Mouse (Mus musculus): ENCODE measurements around the gene Srd5a1. TPM values are rescaled to one million over a fixed set of nuclear protein-coding genes. Genes with fewer than 3 reads are reported as not detected.
"Not testable (repeated sequence)": the region's sequence is repeated elsewhere in the genome, so short reads cannot be mapped to it uniquely, and the experiment has no call there.

The Srd5a1 gene
- polyA plus RNA-seq, 1 experiment from 2014 or later, result 25.0 TPM

- no peaks in the 10 kb centered on the region for H3K9me3 ChIP-seq (ENCODE audit: low read length)
- no peak overlapping the region for H3K4me2 ChIP-seq (replicated peaks; ENCODE audit: low read depth, low read length)
- no peak overlapping the region for H3K9ac ChIP-seq (replicated peaks; ENCODE audit: low read length)
- no peaks in the 10 kb centered on the region for H3K27me3 ChIP-seq (ENCODE audit: insufficient read depth, low read length)
- WGBS, result 84% methylated on average over 5 of the region's 5 CpGs
- no peaks in the 10 kb centered on the region for H3K36me3 ChIP-seq (ENCODE audit: insufficient read depth, low read length)
- H3K4me3 ChIP-seq (ENCODE audit: low read length), result no peak overlapping the region
- no peak overlapping the region for H3K27ac ChIP-seq (ENCODE audit: low read length)
- H3K4me1 ChIP-seq (ENCODE audit: insufficient read depth, low read length), result no peaks in the 10 kb centered on the region
- ATAC-seq (ENCODE audit: low FRiP score, low TSS enrichment), result no peak
Observed at GRCm38 (mm10) chr13:69601321-69601720, 9.9 kb downstream of the Srd5a1 start.

- H3K36me3 ChIP-seq (ENCODE audit: insufficient read depth, low read length); H3K27ac ChIP-seq (ENCODE audit: low read length); H3K4me1 ChIP-seq (ENCODE audit: insufficient read depth, low read length); ATAC-seq (ENCODE audit: low FRiP score, low TSS enrichment); H3K4me3 ChIP-seq (ENCODE audit: low read length); H3K9me3 ChIP-seq (ENCODE audit: low read length); H3K4me2 ChIP-seq (replicated peaks; ENCODE audit: low read depth, low read length); H3K27me3 ChIP-seq (ENCODE audit: insufficient read depth, low read length); H3K9ac ChIP-seq (replicated peaks; ENCODE audit: low read length): not testable (repeated sequence)
- 85% methylated on average over 5 of the region's 5 CpGs for WGBS
Observed at GRCm38 (mm10) chr13:69600863-69601262, 10.4 kb downstream of the Srd5a1 start.

- Histone ChIP-seq H3K36me3 (ENCODE audit: insufficient read depth, low read length) (no peaks in the 10 kb centered on the region), H3K27ac (ENCODE audit: low read length) (no peak overlapping the region), H3K4me2 (replicated peaks; ENCODE audit: low read depth, low read length) (no peak overlapping the region), H3K4me1 (ENCODE audit: insufficient read depth, low read length) (0 out of 2 replicates have a peak, but pooled peaks cover 5% of the 10 kb centered on the region), H3K4me3 (ENCODE audit: low read length) (no peak overlapping the region), H3K27me3 (ENCODE audit: insufficient read depth, low read length) (no peaks in the 10 kb centered on the region), H3K9me3 (ENCODE audit: low read length) (no peaks in the 10 kb centered on the region), H3K9ac (replicated peaks; ENCODE audit: low read length) (no peak overlapping the region)
- 84% methylated on average over 10 of the region's 10 CpGs for WGBS
- no peak for ATAC-seq (ENCODE audit: low FRiP score, low TSS enrichment)
Observed at GRCm38 (mm10) chr13:69598867-69599266, 12.4 kb downstream of the Srd5a1 start.

GRCm38 (mm10) chr13:69596515-69596914, 14.7 kb downstream of the Srd5a1 start:
- ATAC-seq (ENCODE audit: low FRiP score, low TSS enrichment), result no peak
- Histone ChIP-seq H3K9ac (replicated peaks; ENCODE audit: low read length) (no peak overlapping the region), H3K36me3 (ENCODE audit: insufficient read depth, low read length) (no peaks in the 10 kb centered on the region), H3K27ac (ENCODE audit: low read length) (no peak overlapping the region), H3K27me3 (ENCODE audit: insufficient read depth, low read length) (no peaks in the 10 kb centered on the region), H3K4me1 (ENCODE audit: insufficient read depth, low read length) (0 out of 2 replicates have a peak, but pooled peaks cover 10% of the 10 kb centered on the region), H3K4me3 (ENCODE audit: low read length) (no peak overlapping the region), H3K4me2 (replicated peaks; ENCODE audit: low read depth, low read length) (no peak overlapping the region), H3K9me3 (ENCODE audit: low read length) (no peaks in the 10 kb centered on the region)
- WGBS, result 88% methylated on average over 2 of the region's 2 CpGs

- H3K4me3 ChIP-seq (ENCODE audit: low read length), result no peak overlapping the region
- WGBS, result 89% methylated on average over 6 of the region's 6 CpGs
- no peak overlapping the region for H3K4me2 ChIP-seq (replicated peaks; ENCODE audit: low read depth, low read length)
- no peak overlapping the region for H3K9ac ChIP-seq (replicated peaks; ENCODE audit: low read length)
- H3K27me3 ChIP-seq (ENCODE audit: insufficient read depth, low read length), result no peaks in the 10 kb centered on the region
- H3K27ac ChIP-seq (ENCODE audit: low read length), result no peak overlapping the region
- no peak for ATAC-seq (ENCODE audit: low FRiP score, low TSS enrichment)
- H3K9me3 ChIP-seq (ENCODE audit: low read length), result no peaks in the 10 kb centered on the region
- H3K36me3 ChIP-seq (ENCODE audit: insufficient read depth, low read length), result no peaks in the 10 kb centered on the region
- H3K4me1 ChIP-seq (ENCODE audit: insufficient read depth, low read length), result 0 out of 2 replicates have a peak, but pooled peaks cover 10% of the 10 kb centered on the region
Observed at GRCm38 (mm10) chr13:69595911-69596310, 15.3 kb downstream of the Srd5a1 start.

GRCm38 (mm10) chr13:69594577-69595256, 16.5 kb downstream of the Srd5a1 start:
- H3K4me3 ChIP-seq (ENCODE audit: low read length), result no peak overlapping the region
- H3K27ac ChIP-seq (ENCODE audit: low read length), result no peak overlapping the region
- no peak overlapping the region for H3K4me2 ChIP-seq (replicated peaks; ENCODE audit: low read depth, low read length)
- 67% methylated on average over 7 of the region's 7 CpGs for WGBS
- H3K4me1 ChIP-seq (ENCODE audit: insufficient read depth, low read length), result 0 out of 2 replicates have a peak, but pooled peaks cover 10% of the 10 kb centered on the region
- ATAC-seq (ENCODE audit: low FRiP score, low TSS enrichment), result peak; percentile 64; the same call in 1 of the 2 replicates
- no peaks in the 10 kb centered on the region for H3K9me3 ChIP-seq (ENCODE audit: low read length)
- H3K36me3 ChIP-seq (ENCODE audit: insufficient read depth, low read length), result no peaks in the 10 kb centered on the region
- H3K27me3 ChIP-seq (ENCODE audit: insufficient read depth, low read length), result no peaks in the 10 kb centered on the region
- no peak overlapping the region for H3K9ac ChIP-seq (replicated peaks; ENCODE audit: low read length)

GRCm38 (mm10) chr13:69593453-69593852, 17.8 kb downstream of the Srd5a1 start:
- Histone ChIP-seq H3K4me2 (replicated peaks; ENCODE audit: low read depth, low read length) (no peak overlapping the region), H3K36me3 (ENCODE audit: insufficient read depth, low read length) (no peaks in the 10 kb centered on the region), H3K4me1 (ENCODE audit: insufficient read depth, low read length) (0 out of 2 replicates have a peak, but pooled peaks cover 10% of the 10 kb centered on the region), H3K27ac (ENCODE audit: low read length) (no peak overlapping the region), H3K27me3 (ENCODE audit: insufficient read depth, low read length) (no peaks in the 10 kb centered on the region), H3K9ac (replicated peaks; ENCODE audit: low read length) (no peak overlapping the region), H3K9me3 (ENCODE audit: low read length) (no peaks in the 10 kb centered on the region), H3K4me3 (ENCODE audit: low read length) (no peak overlapping the region)
- ATAC-seq (ENCODE audit: low FRiP score, low TSS enrichment), result no peak; the same call in 1 of the 2 replicates
- 46% methylated on average over 8 of the region's 8 CpGs for WGBS

GRCm38 (mm10) chr13:69592226-69592625, 19.0 kb downstream of the Srd5a1 start:
- H3K27ac ChIP-seq (ENCODE audit: low read length), result no peak overlapping the region
- H3K27me3 ChIP-seq (ENCODE audit: insufficient read depth, low read length), result no peaks in the 10 kb centered on the region
- WGBS, result 69% methylated on average over 8 of the region's 8 CpGs
- ATAC-seq (ENCODE audit: low FRiP score, low TSS enrichment), result no peak
- no peak overlapping the region for H3K4me3 ChIP-seq (ENCODE audit: low read length)
- H3K36me3 ChIP-seq (ENCODE audit: insufficient read depth, low read length), result no peaks in the 10 kb centered on the region
- H3K9me3 ChIP-seq (ENCODE audit: low read length), result no peaks in the 10 kb centered on the region
- no peak overlapping the region for H3K4me2 ChIP-seq (replicated peaks; ENCODE audit: low read depth, low read length)
- 0 out of 2 replicates have a peak, but pooled peaks cover 10% of the 10 kb centered on the region for H3K4me1 ChIP-seq (ENCODE audit: insufficient read depth, low read length)
- no peak overlapping the region for H3K9ac ChIP-seq (replicated peaks; ENCODE audit: low read length)

- Histone ChIP-seq H3K27me3 (ENCODE audit: insufficient read depth, low read length) (no peaks in the 10 kb centered on the region), H3K36me3 (ENCODE audit: insufficient read depth, low read length) (no peaks in the 10 kb centered on the region), H3K27ac (ENCODE audit: low read length) (no peak overlapping the region), H3K4me3 (ENCODE audit: low read length) (no peak overlapping the region), H3K9ac (replicated peaks; ENCODE audit: low read length) (no peak overlapping the region), H3K4me1 (ENCODE audit: insufficient read depth, low read length) (0 out of 2 replicates have a peak, but pooled peaks cover 10% of the 10 kb centered on the region), H3K9me3 (ENCODE audit: low read length) (no peaks in the 10 kb centered on the region), H3K4me2 (replicated peaks; ENCODE audit: low read depth, low read length) (no peak overlapping the region)
- ATAC-seq (ENCODE audit: low FRiP score, low TSS enrichment), result no peak
- WGBS, result 91% methylated on average over 5 of the region's 5 CpGs
Observed at GRCm38 (mm10) chr13:69591338-69591737, 19.9 kb downstream of the Srd5a1 start.

- Histone ChIP-seq H3K4me1 (ENCODE audit: insufficient read depth, low read length) (peaks cover 5% of the 10 kb centered on the region; the same call in 1 of the 2 replicates), H3K27ac (ENCODE audit: low read length) (no peak overlapping the region), H3K4me2 (replicated peaks; ENCODE audit: low read depth, low read length) (no peak overlapping the region), H3K9me3 (ENCODE audit: low read length) (no peaks in the 10 kb centered on the region), H3K9ac (replicated peaks; ENCODE audit: low read length) (no peak overlapping the region), H3K36me3 (ENCODE audit: insufficient read depth, low read length) (no peaks in the 10 kb centered on the region), H3K4me3 (ENCODE audit: low read length) (no peak overlapping the region), H3K27me3 (ENCODE audit: insufficient read depth, low read length) (no peaks in the 10 kb centered on the region)
- ATAC-seq (ENCODE audit: low FRiP score, low TSS enrichment), result no peak
- WGBS, result 80% methylated on average over 6 of the region's 6 CpGs
Observed at GRCm38 (mm10) chr13:69588263-69588662, 23.0 kb downstream of the Srd5a1 start.
